Mouse (Mus musculus) liver, embryonic 13.5 days (tissue): ENCODE data around the gene Brs3. TPM values are rescaled to one million over a fixed set of nuclear protein-coding genes. Genes with fewer than 3 reads are reported as not detected.
A peak's percentile ranks its signal among the peaks of the same experiment; 100 is the strongest.

Experiments used
- ATAC-seq: fragments of 200-750 bp; cut with Nextera tagmentation; 2 replicates; pipeline ENCODE4 v1.8.0; 2017; ENCODE audit warnings: low read depth, mild to moderate bottlenecking, moderate number of reproducible peaks, moderate library complexity
- DNase-seq: peaks from one replicate; pipeline ENCODE4 v3.0.0; 2022
- H3K27ac ChIP-seq: fragments of 300-500 bp; sonication (generic); 2 replicates; pipeline ENCODE4 v1.5.1; 2015; ENCODE audit warnings: moderate library complexity, mild to moderate bottlenecking, inconsistent platforms
- H3K27me3 ChIP-seq: fragments of 300-500 bp; sonication (generic); 2 replicates; pipeline ENCODE4 v1.6.1; 2015; ENCODE audit warnings: mild to moderate bottlenecking, inconsistent platforms
- H3K36me3 ChIP-seq: fragments of 300-500 bp; sonication (generic); 2 replicates; pipeline ENCODE4 v1.6.1; 2015; ENCODE audit warnings: mild to moderate bottlenecking, inconsistent platforms
- H3K4me1 ChIP-seq: fragments of 300-500 bp; sonication (generic); replicated peaks from 2 replicates; pipeline ENCODE4 v1.6.1; 2015; ENCODE audit warnings: inconsistent platforms
- H3K4me2 ChIP-seq: fragments of 300-500 bp; sonication (generic); 2 replicates; pipeline ENCODE4 v1.6.1; 2015; ENCODE audit warnings: inconsistent platforms, mild to moderate bottlenecking, moderate library complexity
- H3K4me3 ChIP-seq: fragments of 300-500 bp; sonication (generic); replicated peaks from 2 replicates; pipeline ENCODE4 v1.5.1; 2015; ENCODE audit warnings: mild to moderate bottlenecking, inconsistent platforms
- H3K9ac ChIP-seq: fragments of 300-500 bp; sonication (generic); 2 replicates; pipeline ENCODE4 v1.6.1; 2015; ENCODE audit warnings: mild to moderate bottlenecking, inconsistent platforms
- H3K9me3 ChIP-seq: fragments of 300-500 bp; sonication (generic); replicated peaks from 2 replicates; pipeline ENCODE4 v1.6.1; 2016; ENCODE audit warnings: inconsistent platforms
- WGBS: fragments of 180-500 bp; shearing (Covaris S2); methylation state at CpG from one replicate; pipeline ENCODE4 v1.1.7; 2015; ENCODE audit not compliant: insufficient replicate concordance; 5-methylcytosine and 5-hydroxymethylcytosine counted together
- polyA plus RNA-seq: library from polyadenylated mRNA; unstranded; fragments of >200 nt; fragmentation: Nextera tagmentation; extraction: Ambion mirVana; gene quantifications from 2 replicates; pipeline ENCODE4 v1.2.1, GENCODE M21; 2015

Brs3 gene
- not detected in 2 replicates for polyA plus RNA-seq

DNA sequence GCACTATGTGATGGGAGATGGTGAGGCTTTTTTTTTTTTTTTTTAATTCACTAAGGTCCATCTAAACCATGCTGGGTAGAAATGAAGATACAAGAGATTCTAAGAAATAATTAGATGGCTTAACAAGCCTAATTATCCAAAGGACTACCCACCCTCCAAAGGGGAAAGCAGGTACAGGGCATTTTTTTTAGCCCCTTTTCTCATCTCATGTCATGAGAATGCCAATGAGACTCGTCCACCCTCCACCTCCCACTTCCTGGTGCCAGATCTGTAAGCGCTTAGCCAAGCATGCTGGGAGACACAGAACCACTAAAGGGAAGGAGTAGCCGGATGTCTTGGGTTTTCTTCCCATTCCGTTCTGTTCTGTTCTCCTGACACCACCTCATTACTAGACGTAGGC, at the start of gene Brs3:
Gene Brs3 (plus strand): TSS at position 301 of the 400 bp plus-strand sequence.
- H3K4me1 ChIP-seq = no peaks in the 10 kb centered on the region
- no peak for ATAC-seq
- no peak within 1 kb of the TSS for H3K4me2 ChIP-seq
- no peak within 1 kb of the TSS for H3K4me3 ChIP-seq
- DNase-seq = no peak
- no peaks in the 10 kb centered on the region for H3K36me3 ChIP-seq
- H3K27ac ChIP-seq = no peak within 1 kb of the TSS
- 60% methylated on average over 5 of the region's 5 CpGs for WGBS
- H3K9me3 ChIP-seq = no peaks in the 10 kb centered on the region
- H3K9ac ChIP-seq = no peak within 1 kb of the TSS
- no peaks in the 10 kb centered on the region for H3K27me3 ChIP-seq

DNA sequence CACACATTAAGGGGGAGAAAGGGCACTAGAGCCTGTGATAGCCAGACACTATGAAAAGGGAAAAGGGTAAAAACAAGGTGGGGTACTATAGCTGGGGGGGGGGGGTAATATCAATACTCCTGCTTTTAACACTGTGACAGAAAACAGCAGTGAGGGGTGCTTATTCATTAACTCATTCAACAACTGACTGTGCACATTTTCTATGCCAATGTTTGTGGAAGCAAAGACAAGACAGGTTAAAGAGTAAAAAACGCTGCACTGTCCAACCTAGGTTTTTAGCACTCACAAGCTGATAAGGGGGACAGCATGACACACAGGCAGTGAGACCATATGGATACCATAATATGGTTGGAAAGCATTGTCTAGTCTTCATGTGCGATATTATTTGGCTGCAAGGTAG, 30.0 kb upstream of the Brs3 start:
- no peaks in the 10 kb centered on the region for H3K36me3 ChIP-seq
- H3K27me3 ChIP-seq = no peaks in the 10 kb centered on the region
- H3K27ac ChIP-seq = no peak overlapping the region
- H3K9me3 ChIP-seq = no peaks in the 10 kb centered on the region
- no peak for ATAC-seq
- no peaks in the 10 kb centered on the region for H3K4me1 ChIP-seq
- H3K4me2 ChIP-seq = no peak overlapping the region
- no peak overlapping the region for H3K9ac ChIP-seq
- no peak overlapping the region for H3K4me3 ChIP-seq
- no peak for DNase-seq
- WGBS = 62% methylated on average over 2 of the region's 2 CpGs

DNA sequence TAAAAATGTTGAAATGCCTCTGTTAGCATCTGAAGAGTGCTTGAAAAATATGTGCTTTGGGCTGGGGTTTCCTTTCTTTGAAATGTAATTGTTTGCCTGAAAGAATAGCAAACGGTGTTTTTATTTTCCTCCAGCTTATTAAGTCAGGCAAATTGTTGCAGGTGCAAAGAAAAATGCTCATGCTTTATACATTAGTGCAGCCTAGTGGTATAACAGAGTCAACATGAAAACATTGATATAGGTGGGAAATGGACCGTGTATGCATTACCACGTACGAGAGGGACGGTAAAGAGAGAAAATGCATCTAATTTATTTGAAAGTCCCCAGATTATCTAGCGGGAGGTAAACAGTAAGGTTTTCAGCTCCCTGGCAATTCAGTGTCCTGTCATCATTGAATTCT, 995 bp downstream of the Brs3 start:
- ATAC-seq = no peak
- Histone ChIP-seq H3K9me3 (no peaks in the 10 kb centered on the region), H3K4me2 (no peak overlapping the region), H3K36me3 (no peaks in the 10 kb centered on the region), H3K27me3 (no peaks in the 10 kb centered on the region), H3K4me3 (no peak overlapping the region), H3K27ac (no peak overlapping the region), H3K9ac (no peak overlapping the region), H3K4me1 (no peaks in the 10 kb centered on the region)
- no peak for DNase-seq
- WGBS = 61% methylated on average over 6 of the region's 6 CpGs

DNA sequence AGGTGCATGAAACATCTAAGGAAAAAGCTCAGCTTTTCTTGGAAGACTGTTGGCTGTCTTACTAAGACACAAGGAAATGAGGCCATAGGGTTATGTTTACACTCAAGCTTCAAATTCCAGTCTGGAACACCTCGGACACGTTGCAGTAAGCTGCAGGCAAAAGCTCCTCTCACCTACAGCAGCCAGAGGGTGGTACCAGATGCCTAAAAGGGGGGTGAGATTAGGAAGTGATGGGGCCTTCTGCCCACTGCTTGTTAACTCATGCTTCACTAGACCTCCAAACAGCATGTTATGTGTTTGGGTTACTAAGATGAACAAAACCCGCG, 9.9 kb downstream of the Brs3 start:
- Histone ChIP-seq H3K27ac (peak overlapping the region; percentile 76; the same call in 1 of the 2 replicates), H3K9ac (peak overlapping the region; percentile 72), H3K4me1 (peaks cover 5% of the 10 kb centered on the region; the same call in 1 of the 2 replicates), H3K4me3 (peak overlapping the region; percentile 72), H3K36me3 (0 out of 2 replicates have a peak, but pooled peaks cover 7% of the 10 kb centered on the region), H3K27me3 (no peaks in the 10 kb centered on the region), H3K4me2 (peak overlapping the region; percentile 72), H3K9me3 (no peaks in the 10 kb centered on the region)
- DNase-seq = no peak
- peak; percentile 21; the same call in 1 of the 2 replicates for ATAC-seq
- WGBS = 15% methylated on average over 4 of the region's 4 CpGs

DNA sequence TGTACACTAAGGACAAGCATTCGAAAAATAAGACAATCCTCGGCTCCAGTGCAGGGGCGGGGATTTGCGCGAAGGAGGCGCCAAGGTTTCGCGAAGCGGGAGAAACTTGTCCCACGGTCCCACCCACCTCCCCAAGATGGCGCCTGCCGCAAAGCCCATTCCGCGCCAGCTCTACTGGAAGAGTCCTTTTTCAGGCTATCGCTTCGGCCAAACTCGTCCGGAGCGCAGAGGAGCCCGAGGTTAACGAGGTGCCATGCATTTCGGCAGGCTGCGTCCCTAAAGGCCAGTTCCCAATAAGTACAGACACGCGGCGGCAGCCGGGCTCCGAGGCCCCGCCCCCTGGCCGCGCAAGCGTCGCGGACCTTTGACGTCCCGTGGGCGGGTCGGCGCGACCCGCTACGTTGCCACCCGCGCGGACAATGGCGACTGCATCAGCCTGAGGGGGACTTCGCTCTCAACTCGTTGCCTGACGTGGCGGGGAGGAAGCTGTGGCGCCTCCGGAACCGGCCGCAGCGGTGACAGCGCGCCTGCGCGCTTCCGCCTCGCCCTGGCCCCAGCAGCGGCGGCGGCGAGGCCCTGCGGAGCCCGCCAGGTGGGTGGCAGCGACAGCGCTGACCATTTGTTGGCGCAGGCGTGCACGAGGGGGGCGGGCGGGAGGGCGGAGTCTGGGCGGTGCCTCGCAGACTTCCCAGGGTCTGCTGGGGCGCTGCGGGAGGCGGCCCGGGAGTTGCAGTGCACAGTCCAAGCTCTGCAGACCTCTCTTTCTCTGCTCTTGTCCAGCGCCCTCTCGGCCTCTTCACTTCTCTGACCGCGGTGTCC, 10.5 kb downstream of the Brs3 start, which contains the start of gene Htatsf1:
Gene Htatsf1 (plus strand): TSS at position 410 of the 819 bp plus-strand sequence.
- H3K4me1 ChIP-seq = peaks cover 5% of the 10 kb centered on the region; the same call in 1 of the 2 replicates
- H3K27me3 ChIP-seq = no peaks in the 10 kb centered on the region
- no peaks in the 10 kb centered on the region for H3K9me3 ChIP-seq
- H3K4me2 ChIP-seq = peak within 1 kb of the TSS; percentile 72
- H3K27ac ChIP-seq = peak within 1 kb of the TSS; percentile 76
- H3K9ac ChIP-seq = peak within 1 kb of the TSS; percentile 72
- WGBS = 13% methylated on average over 76 of the region's 85 CpGs
- peak within 1 kb of the TSS; percentile 72 for H3K4me3 ChIP-seq
- ATAC-seq (peak; percentile 95), DNase-seq (peak; percentile 68)
- H3K36me3 ChIP-seq = 0 out of 2 replicates have a peak, but pooled peaks cover 7% of the 10 kb centered on the region

DNA sequence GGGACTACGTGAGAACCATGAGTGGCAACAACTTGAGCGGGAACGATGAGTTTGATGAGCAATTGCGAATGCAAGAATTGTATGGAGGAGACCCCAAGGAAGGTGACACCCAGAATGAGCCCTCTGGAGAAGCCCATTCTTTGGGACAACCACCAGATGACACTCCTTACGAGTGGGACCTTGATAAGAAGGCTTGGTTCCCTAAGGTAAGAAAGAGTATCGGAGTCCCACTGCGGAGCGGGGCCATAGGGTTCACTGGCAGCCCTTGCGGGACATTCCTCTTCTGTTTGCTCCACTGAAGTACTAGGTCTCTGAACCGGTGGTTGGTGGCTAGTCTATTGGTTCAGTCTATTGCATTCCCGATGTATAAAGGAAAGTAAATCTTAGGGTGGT, 11.1 kb downstream of the Brs3 start:
- ATAC-seq = peak; percentile 30
- Histone ChIP-seq H3K4me1 (peaks cover 5% of the 10 kb centered on the region; the same call in 1 of the 2 replicates), H3K9me3 (no peaks in the 10 kb centered on the region), H3K27me3 (no peaks in the 10 kb centered on the region), H3K36me3 (0 out of 2 replicates have a peak, but pooled peaks cover 7% of the 10 kb centered on the region), H3K27ac (no peak overlapping the region; the same call in 1 of the 2 replicates), H3K9ac (peak overlapping the region; percentile 72), H3K4me2 (peak overlapping the region; percentile 72), H3K4me3 (peak overlapping the region; percentile 72)
- 29% methylated on average over 11 of the region's 11 CpGs for WGBS
- DNase-seq = peak; percentile 0

DNA sequence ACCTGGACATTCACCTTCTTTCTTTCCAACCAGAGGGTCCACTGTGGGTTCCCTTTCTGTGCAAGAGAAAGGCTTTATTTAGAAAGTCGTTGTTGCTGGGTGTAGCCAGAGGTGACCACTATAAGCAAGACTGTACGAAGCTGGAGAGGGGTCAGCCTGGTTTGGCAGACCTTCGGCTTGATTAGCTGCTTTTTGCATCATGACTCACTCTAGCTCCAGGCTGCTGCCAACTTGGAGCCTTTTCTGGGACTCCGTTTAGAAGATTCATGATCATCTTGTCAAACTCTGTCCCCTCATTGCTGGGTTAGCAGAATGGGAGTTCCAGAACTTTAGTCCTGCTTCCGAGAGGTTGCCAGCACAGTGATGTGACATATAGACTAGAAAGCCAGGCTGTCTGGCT, 38.6 kb downstream of the Brs3 start:
- WGBS = 61% methylated on average over 5 of the region's 5 CpGs
- H3K4me2 ChIP-seq = no peak overlapping the region
- no peak overlapping the region for H3K9ac ChIP-seq
- no peak for DNase-seq
- ATAC-seq = no peak
- no peaks in the 10 kb centered on the region for H3K27me3 ChIP-seq
- H3K4me3 ChIP-seq = no peak overlapping the region
- no peaks in the 10 kb centered on the region for H3K36me3 ChIP-seq
- no peaks in the 10 kb centered on the region for H3K4me1 ChIP-seq
- H3K27ac ChIP-seq = no peak overlapping the region
- no peaks in the 10 kb centered on the region for H3K9me3 ChIP-seq

DNA sequence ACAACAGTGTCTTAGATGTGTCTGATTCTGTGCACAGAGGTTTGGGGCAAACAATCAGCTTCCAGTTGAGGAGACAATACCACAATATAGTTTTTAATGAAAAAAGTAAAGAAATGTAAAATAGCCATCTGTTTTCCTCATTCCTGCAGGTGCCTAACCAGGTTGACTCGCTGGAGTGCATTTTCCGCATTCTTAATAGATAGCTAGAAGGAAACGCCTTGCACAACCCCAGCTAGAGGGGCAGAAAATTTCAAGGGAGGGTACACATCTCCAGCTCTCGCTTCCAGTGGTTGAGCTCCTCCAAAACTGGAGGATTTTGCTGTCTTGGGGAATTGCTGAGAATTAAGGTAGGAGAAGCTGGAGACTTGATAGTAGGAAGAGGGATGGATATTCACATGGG, 44.9 kb downstream of the Brs3 start, which contains the start of gene Vgll1:
Gene Vgll1 (plus strand): TSS at position 301 of the 400 bp plus-strand sequence.
- Histone ChIP-seq H3K36me3 (no peaks in the 10 kb centered on the region), H3K9me3 (no peaks in the 10 kb centered on the region), H3K27me3 (no peaks in the 10 kb centered on the region), H3K4me1 (no peaks in the 10 kb centered on the region), H3K9ac (no peak within 1 kb of the TSS), H3K4me2 (no peak within 1 kb of the TSS), H3K27ac (no peak within 1 kb of the TSS), H3K4me3 (no peak within 1 kb of the TSS)
- 56% methylated on average over 4 of the region's 4 CpGs for WGBS
- ATAC-seq (no peak), DNase-seq (no peak)

Other genes with a start within 250 kb of the Brs3 start
- 0.44 and 0.78 TPM in 2 replicates for gene Map7d3, start 220.7 kb upstream of the Brs3 start, polyA plus RNA-seq
- gene Adgrg4, start 172.9 kb upstream of the Brs3 start, polyA plus RNA-seq = not detected in 2 replicates
- gene Htatsf1, start 10.5 kb downstream of the Brs3 start, polyA plus RNA-seq = 32.4 and 33.7 TPM in 2 replicates
- not detected in 2 replicates for gene Vgll1, start 45.0 kb downstream of the Brs3 start, polyA plus RNA-seq
- gene Cd40lg, start 169.1 kb downstream of the Brs3 start, polyA plus RNA-seq = not detected in 2 replicates